Mouse (Mus musculus) olfactory bulb, adult 2 months (tissue): Measurements from ENCODE around the gene Creb3l1. TPM values are rescaled to one million over a fixed set of nuclear protein-coding genes. Genes with fewer than 3 reads are reported as not detected.

Source experiments
- H3K27ac ChIP-seq: fragments of 200-500 bp; 2 replicates; pipeline ENCODE4 v1.5.1; 2012; ENCODE audit warnings: low read depth, low read length; ENCODE audit not compliant: insufficient read depth
- H3K4me1 ChIP-seq: fragments of 200-500 bp; 2 replicates; pipeline ENCODE4 v1.6.1; 2012; ENCODE audit warnings: low read length; ENCODE audit not compliant: control insufficient read depth, insufficient read depth
- H3K4me3 ChIP-seq: fragments of 200-500 bp; 2 replicates; pipeline ENCODE4 v1.5.1; 2012; ENCODE audit warnings: mild to moderate bottlenecking, low read depth, low read length, moderate library complexity; ENCODE audit not compliant: insufficient read depth
- CTCF ChIP-seq: fragments of 200-500 bp; IDR thresholded peaks from 2 replicates; pipeline ENCODE4 v1.5.1; 2012; ENCODE audit warnings: low read depth, mild to moderate bottlenecking, low read length, moderate library complexity; ENCODE audit not compliant: insufficient read depth
- POLR2A ChIP-seq: fragments of 200-500 bp; IDR thresholded peaks from 2 replicates; pipeline ENCODE4 v1.6.1; 2012; ENCODE audit warnings: mild to moderate bottlenecking, low read depth, low read length, moderate library complexity; ENCODE audit not compliant: insufficient read depth
- WGBS: fragments of 180-500 bp; shearing (Covaris S2); methylation state at CpG from one replicate; pipeline ENCODE4 v1.1.7; 2018; 5-methylcytosine and 5-hydroxymethylcytosine counted together
- polyA plus RNA-seq: library from polyadenylated mRNA; stranded (reverse); fragments of >200 nt; gene quantifications from 2 replicates; pipeline ENCODE4 v1.2.4, GENCODE M21; 2012; ENCODE audit warnings: low replicate concordance; ENCODE audit not compliant: missing spikeins, insufficient read depth, insufficient read length

Gene Creb3l1
- polyA plus RNA-seq, 1 experiment: not detected

DNA sequence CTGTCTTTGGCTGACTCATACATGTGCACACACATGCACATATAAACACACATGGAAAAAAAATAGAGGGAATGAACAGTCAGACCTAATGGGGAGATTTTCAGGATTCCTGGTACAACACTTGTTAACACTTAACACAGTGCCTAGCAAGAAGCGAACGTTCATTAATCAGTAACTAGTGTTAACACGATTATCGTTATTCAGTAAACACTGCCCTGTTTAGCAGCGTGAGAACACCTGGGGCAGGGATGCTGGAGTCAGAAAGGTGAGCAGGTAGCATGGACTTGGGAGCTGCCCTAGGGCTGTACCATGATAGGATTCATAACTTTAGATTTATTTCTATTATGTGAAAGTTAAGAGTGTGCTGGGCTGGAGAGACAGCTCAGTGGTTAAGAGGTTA is 28.3 kb downstream of the Creb3l1 start:
- Histone ChIP-seq H3K27ac (no peak overlapping the region), H3K4me1 (peaks cover 12% of the 10 kb centered on the region), H3K4me3 (no peak overlapping the region)
- 91% methylated on average over 5 of the region's 5 CpGs for WGBS
- TF ChIP-seq CTCF: no peak
- no peak for TF ChIP-seq POLR2A

DNA sequence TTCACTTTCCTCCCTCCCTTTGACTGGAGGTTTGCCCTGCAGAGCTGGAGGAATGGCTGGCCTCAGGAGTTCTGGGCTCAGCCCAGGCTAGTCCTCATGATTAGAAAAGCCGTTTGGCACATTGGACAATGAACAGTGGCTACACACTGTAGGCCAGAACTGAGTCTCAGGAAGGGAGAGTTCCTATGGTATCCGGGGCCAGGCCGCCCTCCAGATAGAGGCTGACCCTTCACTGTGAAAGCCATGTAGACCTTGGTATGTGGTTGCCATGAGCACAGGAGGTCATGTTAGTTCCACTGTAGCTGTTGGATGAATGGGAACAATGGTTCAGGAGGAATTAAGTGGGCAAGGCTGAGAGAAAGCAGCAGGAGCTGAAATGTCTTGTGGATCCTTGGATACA is 30.9 kb downstream of the Creb3l1 start:
- 67% methylated on average over 3 of the region's 3 CpGs for WGBS
- Histone ChIP-seq H3K4me1 (peaks cover 12% of the 10 kb centered on the region), H3K27ac (no peak overlapping the region), H3K4me3 (no peak overlapping the region)
- TF ChIP-seq POLR2A: no peak
- TF ChIP-seq CTCF: no peak

DNA sequence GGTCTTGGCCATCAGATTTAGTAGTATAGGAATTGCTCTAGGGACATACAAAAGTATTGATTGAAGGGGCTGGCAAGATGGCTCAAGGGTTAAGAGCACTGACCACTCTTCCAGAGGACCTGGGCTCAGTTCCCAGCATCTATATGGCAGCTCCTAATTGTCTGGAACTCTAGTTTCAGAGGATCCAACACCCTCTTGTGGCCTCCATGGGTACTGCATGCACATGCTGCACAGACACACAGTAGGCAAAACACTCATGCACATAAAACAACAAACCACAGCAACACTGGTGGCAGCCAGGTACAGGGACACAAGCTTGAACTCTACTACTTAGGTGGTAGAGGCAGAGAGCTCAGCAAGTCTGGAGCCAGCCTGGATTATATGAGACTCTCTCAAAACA is 34.6 kb downstream of the Creb3l1 start:
- Histone ChIP-seq H3K4me1 (0 out of 2 replicates have a peak, but pooled peaks cover 3% of the 10 kb centered on the region), H3K27ac (no peak overlapping the region), H3K4me3 (no peak overlapping the region)
- TF ChIP-seq CTCF: no peak
- TF ChIP-seq POLR2A: no peak

DNA sequence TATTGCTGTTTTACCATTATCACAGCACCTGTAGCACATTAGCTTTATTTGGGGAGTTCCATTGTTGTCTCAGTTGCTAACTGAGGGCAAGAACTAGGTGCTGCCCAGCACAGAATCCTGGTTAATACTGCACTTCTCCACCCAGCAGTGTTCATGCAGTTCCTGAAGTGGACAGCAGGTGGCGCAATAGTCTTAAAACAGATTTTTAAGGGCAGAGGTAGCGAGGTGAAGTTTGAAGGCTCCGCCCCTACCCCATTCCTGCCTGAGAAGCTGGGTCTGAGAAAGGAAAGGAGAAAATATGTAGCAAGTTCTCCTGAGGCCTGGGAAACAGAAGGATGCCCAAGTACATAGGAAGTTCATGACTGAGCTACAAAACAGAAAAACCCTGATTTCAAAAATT is 36.8 kb downstream of the Creb3l1 start:
- H3K4me1 ChIP-seq: peaks cover 4% of the 10 kb centered on the region
- no peak overlapping the region for H3K4me3 ChIP-seq
- H3K27ac ChIP-seq: no peak overlapping the region
- TF ChIP-seq CTCF (0 out of 2 replicates have a peak, but pooled peaks have one; percentile 10), POLR2A (no peak)
- under 1% methylated on average over 3 of the region's 3 CpGs for WGBS

- TF ChIP-seq CTCF (no peak), POLR2A (no peak)
- 10% methylated on average over 5 of the region's 5 CpGs for WGBS
- H3K27ac ChIP-seq: no peak overlapping the region
- H3K4me3 ChIP-seq: no peak overlapping the region
- peaks cover 4% of the 10 kb centered on the region for H3K4me1 ChIP-seq
Observed at GRCm38 (mm10) chr2:91986071-91986470, 38.2 kb downstream of the Creb3l1 start.

- WGBS: 65% methylated on average over 9 of the region's 9 CpGs
Observed at GRCm38 (mm10) chr2:91984906-91985525, 39.3 kb downstream of the Creb3l1 start.

DNA sequence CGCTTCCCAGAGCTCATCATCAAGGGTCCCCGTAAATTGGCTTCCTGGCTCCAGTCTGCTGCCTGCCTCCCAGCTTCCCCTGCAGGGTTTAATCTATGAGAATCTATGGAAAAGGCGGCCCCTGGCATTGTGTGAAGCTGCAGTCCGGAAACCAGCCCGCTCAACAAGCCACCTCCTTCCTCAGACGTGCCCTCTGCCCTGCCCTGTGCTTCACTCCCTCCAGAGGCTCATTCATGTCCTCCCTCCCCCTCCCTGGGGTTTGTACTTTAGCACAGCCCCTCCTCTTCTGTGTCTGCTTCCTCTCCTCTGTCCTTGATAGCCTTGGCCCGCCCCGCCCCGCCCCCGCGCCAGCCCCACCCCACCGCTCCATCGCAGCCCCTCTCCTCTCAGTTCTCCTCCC is 39.9 kb downstream of the Creb3l1 start:
- WGBS: 13% methylated on average over 8 of the region's 13 CpGs
- Histone ChIP-seq H3K27ac (no peak overlapping the region), H3K4me1 (peaks cover 4% of the 10 kb centered on the region), H3K4me3 (no peak overlapping the region)
- no peak for TF ChIP-seq CTCF
- TF ChIP-seq POLR2A: no peak

More at GRCm38 (mm10) chr2:91984906-91985525, 39.3 kb downstream of the Creb3l1 start:
- no peak overlapping the region for H3K27ac ChIP-seq
- peaks cover 4% of the 10 kb centered on the region for H3K4me1 ChIP-seq
- H3K4me3 ChIP-seq: no peak overlapping the region
- TF ChIP-seq CTCF (no peak), POLR2A (no peak)

DNA sequence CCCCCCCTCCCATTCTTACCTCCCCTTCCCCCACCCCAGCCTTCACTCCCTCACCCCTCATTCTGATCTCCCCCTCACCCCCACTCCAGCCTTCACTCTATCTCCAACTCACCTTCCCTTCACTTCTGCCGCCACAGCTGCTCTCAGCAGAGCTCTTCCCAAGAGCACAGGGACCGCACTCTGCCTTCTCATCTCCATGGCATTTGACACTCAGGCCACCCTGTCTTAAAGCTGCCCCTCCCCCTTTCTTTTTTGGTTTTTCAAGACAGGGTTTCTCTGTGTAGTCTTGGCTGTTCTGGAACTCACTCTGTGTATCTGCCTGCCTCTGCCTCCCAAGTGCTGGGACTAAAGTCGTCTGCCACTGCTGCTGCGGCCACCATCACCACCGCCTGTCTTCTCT is 43.5 kb downstream of the Creb3l1 start:
- H3K4me1 ChIP-seq: peaks cover 17% of the 10 kb centered on the region
- TF ChIP-seq CTCF (no peak), POLR2A (no peak)
- no peak overlapping the region for H3K27ac ChIP-seq
- H3K4me3 ChIP-seq: no peak overlapping the region
- WGBS: 82% methylated on average over 5 of the region's 5 CpGs

GRCm38 (mm10) chr2:91980245-91980644 is 44.1 kb downstream of the Creb3l1 start:
- H3K4me3 ChIP-seq: no peak overlapping the region
- H3K27ac ChIP-seq: no peak overlapping the region
- no peak for TF ChIP-seq POLR2A
- TF ChIP-seq CTCF: no peak
- WGBS: 46% methylated on average over 4 of the region's 4 CpGs
- H3K4me1 ChIP-seq: peaks cover 23% of the 10 kb centered on the region

DNA sequence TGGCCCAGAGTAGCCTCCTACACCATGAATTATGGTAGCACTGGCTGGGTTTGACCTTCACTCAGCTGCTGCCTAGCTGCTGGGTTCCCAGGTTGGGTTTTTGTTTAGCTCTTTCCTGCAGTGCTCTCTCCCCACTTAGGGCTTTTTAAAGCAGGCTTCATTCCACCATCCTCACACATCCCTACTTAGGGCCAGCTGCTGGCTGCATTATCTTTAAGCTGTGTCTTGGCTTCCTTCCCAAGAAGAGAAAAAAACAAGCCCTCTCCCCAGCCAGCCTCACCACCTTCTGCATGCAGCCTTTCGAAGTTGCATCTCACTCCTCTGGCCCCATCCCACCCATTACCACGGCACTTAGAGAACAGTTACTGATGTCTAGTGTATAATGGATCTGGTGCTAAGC is 45.8 kb downstream of the Creb3l1 start:
- no peak overlapping the region for H3K4me3 ChIP-seq
- TF ChIP-seq CTCF (no peak), POLR2A (no peak)
- H3K27ac ChIP-seq: peak overlapping the region; percentile 38; the same call in 1 of the 2 replicates
- peaks cover 27% of the 10 kb centered on the region for H3K4me1 ChIP-seq
- 27% methylated on average over 2 of the region's 2 CpGs for WGBS
